Mouse (Mus musculus) liver, embryonic 14.5 days (tissue): ENCODE measurements around the gene Cep70. TPM values are rescaled to one million over a fixed set of nuclear protein-coding genes. Genes with fewer than 3 reads are reported as not detected.

Experiments used
- ATAC-seq: fragments of 200-750 bp; cut with Nextera tagmentation; 2 replicates; pipeline ENCODE4 v1.8.0; 2017; ENCODE audit warnings: moderate number of reproducible peaks, mild to moderate bottlenecking, moderate library complexity; ENCODE audit not compliant: insufficient read depth
- DNase-seq, 3 experiments: peaks; one replicate each; pipeline ENCODE4 v3.0.0-alpha.2; 2012 to 2013; ENCODE audit warnings: low read depth in 3 of 3, low spot score in 3 of 3
- H3K27ac ChIP-seq: fragments of 300-500 bp; sonication (generic); 2 replicates; pipeline ENCODE4 v1.5.1; 2014; ENCODE audit warnings: moderate library complexity, mild to moderate bottlenecking, control low read depth, inconsistent platforms
- H3K27me3 ChIP-seq: fragments of 300-500 bp; sonication (generic); 2 replicates; pipeline ENCODE4 v1.6.1; 2014; ENCODE audit warnings: mild to moderate bottlenecking, low read length, moderate library complexity; ENCODE audit not compliant: control insufficient read depth, insufficient read depth
- H3K36me3 ChIP-seq: fragments of 300-500 bp; sonication (generic); replicated peaks from 2 replicates; pipeline ENCODE4 v1.6.1; 2014; ENCODE audit warnings: low read depth; ENCODE audit not compliant: control insufficient read depth, insufficient read depth
- H3K4me1 ChIP-seq, 2 experiments: fragments of 200-500 bp in 1 of 2; fragments of 300-500 bp in 1 of 2; sonication (generic) in 1 of 2; replicated peaks; 2 replicates each; pipeline ENCODE4 v1.6.1; 2012 to 2014; ENCODE audit warnings: antibody characterized with exemption in 1 of 2, inconsistent platforms in 1 of 2, low read length in 1 of 2; ENCODE audit not compliant: control insufficient read depth in 2 of 2, insufficient read depth in 2 of 2
- H3K4me2 ChIP-seq: fragments of 300-500 bp; sonication (generic); 2 replicates; pipeline ENCODE4 v1.6.1; 2014; ENCODE audit warnings: low read depth, mild to moderate bottlenecking, control low read depth, moderate library complexity
- H3K4me3 ChIP-seq, 2 experiments: fragments of 200-500 bp in 1 of 2; fragments of 300-500 bp in 1 of 2; sonication (generic) in 1 of 2; 2 replicates each; pipeline ENCODE4 v1.5.1; 2012 to 2014; ENCODE audit warnings: low read depth in 2 of 2, low read length in 2 of 2, mild to moderate bottlenecking in 2 of 2, control low read depth in 1 of 2, inconsistent platforms in 1 of 2, moderate library complexity in 1 of 2; ENCODE audit not compliant: insufficient read depth in 1 of 2
- H3K9ac ChIP-seq: fragments of 300-500 bp; sonication (generic); replicated peaks from 2 replicates; pipeline ENCODE4 v1.6.1; 2014; ENCODE audit warnings: mild to moderate bottlenecking, control low read depth, moderate library complexity
- H3K9me3 ChIP-seq: fragments of 300-500 bp; sonication (generic); 2 replicates; pipeline ENCODE4 v1.6.1; 2016; ENCODE audit warnings: low read length, mixed read lengths; ENCODE audit not compliant: control insufficient read depth
- CTCF ChIP-seq: IDR thresholded peaks from 2 replicates; pipeline ENCODE4 v1.5.1; 2016; ENCODE audit warnings: antibody characterized with exemption, low read depth, control low read depth
- EP300 ChIP-seq: IDR thresholded peaks from 2 replicates; pipeline ENCODE4 v1.6.1; 2016; ENCODE audit warnings: antibody characterized with exemption, low read depth
- WGBS: fragments of 180-500 bp; shearing (Covaris S2); extraction: QIAGEN DNeasy Blood & Tissue Kit; methylation state at CpG from one replicate; pipeline ENCODE4 v1.1.7; 2014; ENCODE audit not compliant: insufficient replicate concordance; 5-methylcytosine and 5-hydroxymethylcytosine counted together
- polyA plus RNA-seq, 2 experiments: library from polyadenylated mRNA; depleted of rRNA in 1 of 2; stranded (reverse) in 1 of 2; unstranded in 1 of 2; fragments of >200 nt; fragmentation: Nextera tagmentation in 1 of 2; extraction: Ambion mirVana in 1 of 2; gene quantifications; 2 replicates each; pipeline versions ENCODE4 v1.2.1 to v1.2.3; 2012 to 2014

The Cep70 gene
- polyA plus RNA-seq, 2 experiments: 13.7 to 25.5 TPM

GRCm38 (mm10) chr9:99224583-99224982 is 18.6 kb upstream of the Cep70 start:
- 50% methylated on average over 3 of the region's 3 CpGs for WGBS

GRCm38 (mm10) chr9:99229450-99229849 is 13.7 kb upstream of the Cep70 start:
- Histone ChIP-seq H3K9ac (no peak overlapping the region), H3K9me3 (no peaks in the 10 kb centered on the region), H3K4me3 (no peak overlapping the region), H3K27ac (no peak overlapping the region), H3K4me1 (no peaks in the 10 kb centered on the region), H3K27me3 (no peaks in the 10 kb centered on the region), H3K36me3 (no peaks in the 10 kb centered on the region), H3K4me2 (no peak overlapping the region)
- DNase-seq (no peak), ATAC-seq (no peak)
- WGBS: 55% methylated on average over 14 of the region's 14 CpGs
- TF ChIP-seq EP300 (no peak), CTCF (no peak)

More at GRCm38 (mm10) chr9:99224583-99224982, 18.6 kb upstream of the Cep70 start:
- H3K9me3 ChIP-seq: no peaks in the 10 kb centered on the region
- H3K9ac ChIP-seq: no peak overlapping the region
- no peak overlapping the region for H3K27ac ChIP-seq
- no peaks in the 10 kb centered on the region for H3K4me1 ChIP-seq
- TF ChIP-seq EP300 (no peak), CTCF (no peak)
- H3K4me3 ChIP-seq: no peak overlapping the region
- no peak for ATAC-seq
- H3K27me3 ChIP-seq: no peaks in the 10 kb centered on the region
- no peak for DNase-seq
- no peak overlapping the region for H3K4me2 ChIP-seq
- H3K36me3 ChIP-seq: no peaks in the 10 kb centered on the region

GRCm38 (mm10) chr9:99237139-99237538 is 6.0 kb upstream of the Cep70 start, which contains the start of gene Faiml:
Gene Faiml (minus strand): TSS chr9:99237239.
- WGBS: 81% methylated on average over 14 of the region's 14 CpGs

GRCm38 (mm10) chr9:99238276-99238675 is 4.9 kb upstream of the Cep70 start:
- H3K27me3 ChIP-seq: no peaks in the 10 kb centered on the region
- no peak overlapping the region for H3K4me3 ChIP-seq
- no peaks in the 10 kb centered on the region for H3K36me3 ChIP-seq
- no peak for TF ChIP-seq CTCF
- no peak overlapping the region for H3K9ac ChIP-seq
- DNase-seq (no peak), ATAC-seq (no peak)
- 79% methylated on average over 10 of the region's 10 CpGs for WGBS
- H3K4me2 ChIP-seq: no peak overlapping the region
- no peak overlapping the region for H3K27ac ChIP-seq
- no peaks in the 10 kb centered on the region for H3K9me3 ChIP-seq
- H3K4me1 ChIP-seq: peaks cover 7 to 9% of the 10 kb centered on the region in 2 experiments

More at GRCm38 (mm10) chr9:99237139-99237538, 6.0 kb upstream of the Cep70 start, which contains the start of gene Faiml:
- Histone ChIP-seq H3K4me2 (no peak within 1 kb of the TSS), H3K36me3 (no peaks in the 10 kb centered on the region), H3K4me3 (no peak within 1 kb of the TSS), H3K4me1 (peaks cover 3 to 4% of the 10 kb centered on the region in 2 experiments), H3K27me3 (no peaks in the 10 kb centered on the region), H3K9me3 (no peaks in the 10 kb centered on the region), H3K9ac (no peak within 1 kb of the TSS), H3K27ac (no peak within 1 kb of the TSS)
- TF ChIP-seq EP300: no peak
- TF ChIP-seq CTCF: no peak
- DNase-seq (no peak), ATAC-seq (no peak)

GRCm38 (mm10) chr9:99239256-99239655 is 3.9 kb upstream of the Cep70 start:
- Histone ChIP-seq H3K4me3 (no peak overlapping the region), H3K27ac (no peak overlapping the region), H3K9ac (no peak overlapping the region), H3K4me2 (no peak overlapping the region), H3K9me3 (no peaks in the 10 kb centered on the region), H3K27me3 (no peaks in the 10 kb centered on the region), H3K4me1 (peaks cover 11% of the 10 kb centered on the region in 2 experiments), H3K36me3 (no peaks in the 10 kb centered on the region)
- DNase-seq: no peak
- TF ChIP-seq EP300 (no peak), CTCF (no peak)
- no peak for ATAC-seq
- whole genome bisulfite sequencing: 18% methylated on average over 1 of the region's 1 CpGs
